Mouse (Mus musculus) testis, postnatal 14 days (tissue): Measurements from ENCODE around the gene Meltf.
A peak's percentile ranks its signal among the peaks of the same experiment; 100 is the strongest.

Experiments
- DNase-seq: peaks from one replicate; pipeline ENCODE4 v3.0.0; 2021; ENCODE audit warnings: low spot score

Meltf gene

DNA sequence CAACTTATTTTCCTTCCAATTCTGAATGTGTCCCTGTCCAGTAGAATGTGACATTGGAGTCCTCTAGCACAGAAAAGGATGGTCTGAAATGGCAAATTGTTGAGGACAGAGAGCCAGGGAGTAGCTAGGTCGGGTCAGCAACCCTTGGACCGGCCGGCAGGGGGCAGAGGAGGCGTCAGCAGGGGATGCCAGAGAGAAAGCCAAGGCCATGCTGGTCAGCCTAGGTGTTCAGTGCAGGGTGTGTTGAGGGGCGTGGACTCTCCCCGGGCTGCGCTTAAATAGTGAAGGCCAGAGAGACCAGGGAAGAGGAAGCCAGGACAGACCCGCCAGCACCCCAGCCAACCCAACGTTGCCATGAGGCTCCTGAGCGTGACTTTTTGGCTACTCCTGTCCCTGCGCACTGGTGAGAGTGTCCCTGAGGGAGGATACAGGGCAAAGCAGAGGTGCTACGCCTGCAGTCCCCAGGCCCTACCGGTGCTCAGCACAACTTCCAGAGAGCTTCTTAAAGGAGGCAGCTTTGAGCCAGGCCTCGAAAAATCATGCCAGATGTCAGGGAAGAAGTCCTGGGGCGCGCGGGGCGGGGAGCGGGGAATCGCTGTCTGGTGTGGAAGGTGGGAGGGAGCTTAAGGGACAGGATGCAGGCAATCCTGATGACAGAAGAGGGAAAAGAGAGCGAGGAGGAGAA is at the start of gene Meltf:
Gene Meltf (plus strand): TSS at position 238 of the 685 bp plus-strand sequence.
- DNase-seq: peak; percentile 66

GRCm38 (mm10) chr16:31830726-31831125 is 47.9 kb upstream of the Meltf start:
- no peak for DNase-seq

- no peak for DNase-seq
Observed at GRCm38 (mm10) chr16:31832630-31833422, 45.8 kb upstream of the Meltf start.

DNA sequence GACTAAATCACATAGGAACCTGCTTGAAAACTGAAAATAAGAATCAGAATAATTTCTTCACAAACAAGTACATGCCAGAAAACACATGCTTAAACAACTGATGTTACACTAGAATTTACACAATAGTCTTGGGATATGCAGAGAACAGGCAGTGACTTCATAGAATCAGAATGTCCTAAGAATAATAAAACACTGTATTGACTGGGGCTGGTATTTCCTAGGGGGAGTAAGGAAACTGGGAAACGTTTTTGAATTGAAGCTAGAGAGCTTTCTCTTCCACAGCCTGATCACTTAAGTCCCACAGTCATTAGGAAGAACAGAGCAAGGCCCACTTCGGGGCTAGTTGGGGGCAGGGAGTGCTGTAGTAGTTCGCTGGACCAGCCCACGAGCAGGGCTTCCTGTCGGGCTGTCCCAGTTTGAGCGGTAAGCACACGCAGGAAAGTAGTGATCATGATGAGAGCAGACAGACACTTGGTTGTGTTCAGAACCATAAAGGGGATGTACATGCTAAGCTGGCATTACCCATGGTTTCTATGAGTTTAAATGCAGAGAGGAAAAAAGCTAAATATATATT is 44.5 kb upstream of the Meltf start:
- no peak for DNase-seq

DNA sequence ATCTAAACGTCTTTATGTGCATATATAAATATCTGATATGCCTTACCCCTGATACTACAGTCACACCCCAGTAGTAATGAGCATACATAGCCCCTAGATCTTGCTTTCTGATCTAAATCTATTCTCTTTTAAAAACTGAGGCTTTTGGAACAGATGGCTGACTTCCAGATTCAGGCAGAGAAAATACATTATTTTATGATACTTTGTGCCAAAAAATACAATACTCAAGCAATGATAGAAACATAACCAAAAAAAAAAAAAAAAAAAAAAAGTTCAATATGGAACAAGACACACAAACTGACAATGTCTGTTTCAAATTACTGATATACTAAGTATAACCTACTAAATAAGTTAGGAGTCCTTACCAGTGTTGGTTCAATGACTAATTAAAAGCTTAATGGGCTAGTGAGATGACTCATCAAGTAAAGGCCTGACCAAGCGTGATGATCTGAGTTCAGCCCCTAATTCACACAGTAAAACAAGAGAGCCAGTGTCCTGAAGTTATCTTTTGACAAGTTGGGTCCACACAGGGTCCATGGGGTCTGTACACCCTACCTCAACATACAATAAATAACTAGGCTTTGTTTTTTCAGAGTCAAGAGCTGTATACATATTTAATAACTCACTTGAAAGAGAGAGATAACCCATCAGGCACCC is 43.8 kb upstream of the Meltf start:
- no peak for DNase-seq

GRCm38 (mm10) chr16:31837362-31837761 is 41.2 kb upstream of the Meltf start:
- no peak for DNase-seq

DNA sequence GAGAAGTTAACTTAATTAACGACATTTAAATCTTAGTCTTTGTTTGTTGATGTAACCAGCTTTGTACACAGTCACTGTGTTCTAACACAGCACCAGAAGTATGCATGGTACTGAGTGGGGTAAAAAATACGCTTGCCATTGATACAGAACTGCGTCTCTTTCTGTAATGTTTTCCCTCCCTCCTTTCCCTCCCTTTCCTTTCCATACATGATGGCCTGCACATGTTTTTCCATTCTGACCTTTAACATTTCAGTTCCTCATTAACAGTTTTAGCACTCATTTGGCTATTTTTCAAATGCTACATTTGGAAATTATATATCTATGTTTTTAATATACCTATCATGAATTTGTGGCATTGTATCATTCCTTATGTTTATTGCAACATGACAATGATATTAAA is 34.4 kb upstream of the Meltf start:
- DNase-seq: no peak

- no peak for DNase-seq
Observed at GRCm38 (mm10) chr16:31846763-31847162, 31.8 kb upstream of the Meltf start.

DNA sequence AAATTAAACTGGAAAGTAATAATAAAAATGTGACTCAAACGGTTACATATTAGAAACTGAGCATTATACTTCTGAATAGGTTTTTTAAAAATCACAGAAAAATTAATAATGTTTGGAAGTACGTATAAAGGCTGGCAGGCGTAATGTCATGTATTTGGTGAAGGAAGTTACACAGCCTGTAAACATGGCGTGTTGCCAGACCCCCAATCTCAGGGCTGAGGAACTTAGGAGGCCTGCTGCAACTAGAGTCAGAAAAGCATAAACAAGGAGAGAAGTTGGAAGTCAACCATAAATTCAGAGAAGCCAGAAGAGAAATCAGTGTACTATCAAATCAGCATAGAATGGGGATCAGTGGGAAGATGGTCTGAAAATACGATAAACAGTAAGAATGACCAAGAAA is 14.7 kb upstream of the Meltf start:
- no peak for DNase-seq

DNA sequence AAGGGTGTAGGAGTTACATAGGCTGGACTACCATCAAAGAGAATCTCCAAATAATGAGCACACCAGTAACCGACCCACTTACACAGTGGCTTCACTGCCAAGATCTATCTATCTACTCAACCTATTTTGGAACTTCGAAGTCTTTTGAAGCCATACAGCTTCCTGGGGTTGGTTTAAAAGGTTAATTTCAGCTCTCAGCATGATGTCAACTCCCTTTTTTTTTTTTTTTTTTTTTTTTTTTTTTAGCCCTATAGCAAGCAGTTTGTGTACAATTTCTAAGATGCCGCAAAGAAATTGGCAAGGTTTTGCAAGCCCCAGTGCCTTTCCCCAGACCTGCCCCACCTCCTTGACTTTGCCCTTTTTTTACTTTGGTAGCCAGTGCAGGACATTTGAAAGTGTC is 13.4 kb upstream of the Meltf start:
- no peak for DNase-seq

DNA sequence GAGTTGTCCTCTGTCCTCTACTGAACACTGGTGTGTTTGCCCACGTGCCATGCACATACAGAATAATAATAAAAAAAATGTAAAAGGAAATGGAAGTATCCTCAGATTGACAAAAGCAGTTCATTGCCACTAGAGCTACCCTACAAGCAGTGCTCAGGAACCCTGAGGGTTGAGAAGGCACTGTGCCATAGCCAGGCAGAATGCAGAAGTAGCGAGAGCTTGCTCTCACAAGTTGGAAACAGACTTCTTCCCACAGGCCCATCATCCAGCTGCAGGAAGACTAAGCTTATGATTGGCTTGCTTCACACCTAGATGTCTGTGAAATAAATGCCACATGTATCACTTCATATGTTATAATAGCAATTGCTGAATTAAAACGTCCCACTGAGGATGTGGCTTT is 11.7 kb upstream of the Meltf start:
- DNase-seq: no peak

- DNase-seq: no peak
Observed at GRCm38 (mm10) chr16:31867736-31868135, 10.9 kb upstream of the Meltf start.

GRCm38 (mm10) chr16:31873721-31874120 is 4.9 kb upstream of the Meltf start:
- DNase-seq: no peak

DNA sequence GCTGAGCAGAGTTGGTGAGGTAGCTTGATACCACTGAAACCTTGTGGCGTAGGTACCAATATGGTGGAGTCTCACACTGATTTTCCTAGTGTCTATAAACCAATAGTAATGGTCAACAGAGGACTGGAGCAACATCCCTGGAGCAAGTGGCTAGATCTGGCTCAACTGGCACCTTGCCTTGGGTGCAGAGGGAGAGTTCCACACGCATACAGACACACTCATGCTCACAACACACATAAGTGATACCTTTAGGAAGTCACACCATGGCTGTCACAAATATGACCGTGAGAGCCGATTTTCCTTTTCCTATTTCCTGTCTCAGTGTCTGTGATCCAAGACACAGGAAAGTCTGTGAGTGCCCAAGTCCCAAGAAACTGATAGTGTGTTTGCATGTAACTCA is 3.2 kb upstream of the Meltf start:
- DNase-seq: no peak

- DNase-seq: no peak
Observed at GRCm38 (mm10) chr16:31876386-31876785, 2.2 kb upstream of the Meltf start.

DNA sequence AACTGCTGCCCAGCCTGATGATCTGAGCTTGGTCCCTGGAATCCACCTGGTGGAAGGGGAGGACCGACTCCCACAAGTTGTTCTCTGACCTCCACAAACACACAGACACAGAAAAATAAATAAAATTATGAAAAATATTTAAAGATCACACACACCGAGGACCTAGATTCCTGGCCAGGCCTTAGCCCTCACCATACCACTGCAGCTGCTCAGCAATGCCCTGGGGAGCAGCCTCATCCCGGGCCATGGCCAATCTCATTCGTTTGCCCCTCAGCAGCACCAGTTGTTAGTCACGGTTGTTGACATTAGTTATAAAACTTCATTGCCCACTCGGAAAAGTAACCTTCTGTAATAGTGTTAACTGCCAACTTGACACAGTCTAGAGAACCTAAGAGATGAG is 558 bp upstream of the Meltf start:
- DNase-seq: no peak

GRCm38 (mm10) chr16:31880146-31880840 is 1.7 kb downstream of the Meltf start:
- DNase-seq: no peak

- no peak for DNase-seq
Observed at GRCm38 (mm10) chr16:31882381-31882908, 3.8 kb downstream of the Meltf start.

DNA sequence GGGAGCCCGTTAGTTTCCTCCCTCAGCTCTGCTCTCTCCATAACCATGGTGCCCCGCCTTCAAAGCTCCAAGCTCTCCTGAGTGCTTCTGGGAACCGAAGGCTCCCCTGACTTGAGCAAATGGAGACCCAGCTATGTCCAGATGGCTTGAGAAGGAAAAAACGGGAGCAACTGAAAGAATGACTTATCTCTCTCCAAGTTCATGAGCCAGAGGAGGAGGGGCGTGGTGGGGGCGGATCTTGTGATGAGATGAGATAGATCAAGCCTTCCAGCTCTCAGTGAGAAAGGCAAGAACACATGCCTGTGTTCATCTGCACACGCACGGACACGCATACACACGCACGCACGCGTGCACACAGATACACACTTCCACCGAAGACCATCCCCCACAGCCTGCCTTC is 4.7 kb downstream of the Meltf start:
- DNase-seq: no peak

DNA sequence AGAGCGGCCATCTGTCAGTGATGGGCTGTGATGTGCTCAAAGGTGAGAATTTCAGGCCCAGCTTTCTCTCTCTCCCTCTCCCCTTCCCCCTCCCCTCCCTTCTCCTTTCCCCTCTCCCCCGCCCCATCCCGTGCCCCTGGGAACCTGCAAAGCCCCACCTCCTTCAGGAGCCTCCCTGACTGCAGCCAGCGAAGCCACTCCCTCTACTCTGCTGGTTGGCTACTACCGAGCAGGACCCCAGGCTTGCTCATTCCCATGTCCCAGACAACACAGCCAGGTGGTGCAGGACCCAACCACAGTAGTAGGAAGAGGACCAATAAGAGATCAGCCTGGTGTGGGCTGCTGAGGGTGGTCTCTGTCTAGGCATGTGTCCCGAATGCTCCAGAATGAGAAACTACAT is 5.3 kb downstream of the Meltf start:
- DNase-seq: no peak

GRCm38 (mm10) chr16:31890907-31891306 is 12.3 kb downstream of the Meltf start:
- no peak for DNase-seq
